Mouse (Mus musculus) lung, adult 2 months (tissue): Measurements from ENCODE around the gene Dnajc5. TPM values are rescaled to one million over a fixed set of nuclear protein-coding genes. Genes with fewer than 3 reads are reported as not detected.
A peak's percentile ranks its signal among the peaks of the same experiment; 100 is the strongest.

Experiments used
- DNase-seq: peaks from one replicate; pipeline ENCODE4 v3.0.0; 2022
- H3K4me1 ChIP-seq: fragments of 200-500 bp; 2 replicates; pipeline ENCODE4 v1.6.1; 2011; ENCODE audit warnings: low read length; ENCODE audit not compliant: control insufficient read depth, insufficient read depth
- H3K4me3 ChIP-seq: fragments of 200-500 bp; replicated peaks from 2 replicates; pipeline ENCODE3; 2011; ENCODE audit warnings: low read depth, mild to moderate bottlenecking, control low read depth, low read length; ENCODE audit errors: extremely low read depth
- CTCF ChIP-seq: fragments of 200-500 bp; IDR thresholded peaks from 2 replicates; pipeline ENCODE4 v1.5.1; 2011; ENCODE audit warnings: mild to moderate bottlenecking, low read length, control low read depth; ENCODE audit not compliant: insufficient read depth
- POLR2A ChIP-seq: fragments of 200-500 bp; IDR thresholded peaks from 2 replicates; pipeline ENCODE4 v1.6.1; 2011; ENCODE audit warnings: low read depth, mild to moderate bottlenecking, control low read depth, low read length, borderline replicate concordance; ENCODE audit errors: extremely low read depth
- WGBS: fragments of 180-500 bp; shearing (Covaris S2); methylation state at CpG from one replicate; pipeline ENCODE4 v1.1.7; 2018; 5-methylcytosine and 5-hydroxymethylcytosine counted together
- polyA plus RNA-seq: library from polyadenylated mRNA; depleted of rRNA; stranded (reverse); fragments of >200 nt; gene quantifications from 2 replicates; pipeline ENCODE4 v1.2.3, GENCODE M21; 2012

Gene Dnajc5
- polyA plus RNA-seq, 1 experiment, result 76.4 TPM

DNA sequence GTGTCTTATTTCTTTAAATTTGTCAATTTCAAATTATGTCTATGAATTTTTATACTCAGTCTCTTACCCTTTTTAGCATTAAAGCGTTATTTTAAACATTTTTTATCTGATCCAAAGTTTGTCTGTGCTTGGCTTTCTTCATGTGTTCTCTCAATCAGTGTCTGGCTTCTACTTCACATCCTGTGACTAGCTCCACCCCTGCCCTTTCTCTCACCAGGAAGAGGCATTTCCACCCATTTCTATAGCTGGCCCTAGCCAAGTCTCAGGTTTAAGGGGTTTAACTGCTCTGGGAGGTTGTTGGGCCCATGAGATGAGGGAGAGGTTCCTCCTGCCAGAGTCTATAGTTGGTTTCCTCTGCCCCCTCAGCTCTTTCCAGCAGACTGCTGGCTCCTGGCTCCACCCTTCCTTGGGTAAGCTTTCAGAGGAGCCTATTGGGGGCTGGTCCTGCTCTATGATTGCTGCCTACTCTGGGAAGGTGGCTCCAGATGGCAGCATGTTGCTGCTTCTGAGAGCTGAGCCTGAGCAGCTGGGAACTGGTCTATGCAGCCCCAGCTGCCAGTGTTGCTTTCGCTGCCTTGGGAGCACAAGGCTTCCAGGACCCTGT, 17.3 kb downstream of the Dnajc5 start:
- DNase-seq, result peak; percentile 23
- 53% methylated on average over 2 of the region's 2 CpGs for WGBS

DNA sequence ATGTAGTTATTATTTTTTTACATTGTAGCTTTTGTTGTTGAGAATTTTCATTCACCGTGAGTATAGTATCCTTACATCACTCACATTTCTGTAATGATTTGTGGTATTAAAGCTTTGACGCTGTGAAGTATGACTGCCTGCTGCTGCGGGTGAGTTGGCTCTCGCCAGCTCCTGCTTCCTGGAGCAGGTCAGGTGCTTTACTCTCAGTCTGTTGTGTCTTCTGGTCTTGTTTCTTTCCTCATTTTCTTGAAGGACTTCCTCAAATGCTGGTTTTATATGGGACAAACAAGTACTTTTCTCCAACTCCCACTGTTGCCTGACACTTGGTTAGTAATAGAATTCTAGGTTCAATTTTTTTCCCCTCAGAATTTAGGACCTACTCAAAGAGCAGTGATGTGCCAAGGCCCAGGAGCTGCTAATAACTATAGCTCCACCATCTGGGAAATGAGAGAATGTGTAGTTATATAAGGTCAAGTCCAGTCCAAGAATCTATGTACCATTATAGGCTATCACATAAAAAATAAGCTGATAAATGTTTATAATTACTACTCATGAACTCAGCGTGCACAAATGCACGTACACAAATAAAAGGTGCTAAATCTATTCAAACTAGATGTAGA, 21.6 kb downstream of the Dnajc5 start:
- no peaks in the 10 kb centered on the region; the same call in 1 of the 2 replicates for H3K4me1 ChIP-seq
- WGBS, result 60% methylated on average over 6 of the region's 6 CpGs
- TF ChIP-seq POLR2A (no peak), CTCF (no peak)

More for the DNA sequence above, 17.3 kb downstream of the Dnajc5 start:
- Histone ChIP-seq H3K4me1 (peaks cover 3% of the 10 kb centered on the region), H3K4me3 (no peak overlapping the region)
- TF ChIP-seq CTCF (no peak), POLR2A (no peak)

DNA sequence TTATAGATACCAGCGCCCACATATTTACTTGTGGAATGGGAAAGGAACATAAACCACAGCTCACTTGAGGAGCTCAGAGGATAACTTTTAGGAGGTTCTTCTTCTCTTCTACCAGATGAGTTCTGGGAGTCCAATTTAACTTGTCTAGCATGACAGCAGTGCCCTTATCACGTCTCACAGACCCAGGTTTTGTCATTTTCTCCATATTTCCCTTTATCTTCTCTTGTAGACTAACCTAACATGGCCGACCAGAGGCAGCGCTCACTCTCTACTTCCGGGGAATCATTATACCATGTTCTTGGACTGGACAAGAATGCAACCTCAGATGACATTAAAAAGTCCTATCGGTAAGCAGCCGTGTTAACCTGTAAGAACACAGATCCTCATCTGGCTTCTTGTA, 25.9 kb downstream of the Dnajc5 start:
- TF ChIP-seq POLR2A (no peak), CTCF (no peak)
- 94% methylated on average over 7 of the region's 7 CpGs for WGBS
- Histone ChIP-seq H3K4me1 (no peaks in the 10 kb centered on the region), H3K4me3 (no peak overlapping the region)
- DNase-seq, result no peak

More for the DNA sequence above, 21.6 kb downstream of the Dnajc5 start:
- DNase-seq, result no peak
- no peak overlapping the region for H3K4me3 ChIP-seq

DNA sequence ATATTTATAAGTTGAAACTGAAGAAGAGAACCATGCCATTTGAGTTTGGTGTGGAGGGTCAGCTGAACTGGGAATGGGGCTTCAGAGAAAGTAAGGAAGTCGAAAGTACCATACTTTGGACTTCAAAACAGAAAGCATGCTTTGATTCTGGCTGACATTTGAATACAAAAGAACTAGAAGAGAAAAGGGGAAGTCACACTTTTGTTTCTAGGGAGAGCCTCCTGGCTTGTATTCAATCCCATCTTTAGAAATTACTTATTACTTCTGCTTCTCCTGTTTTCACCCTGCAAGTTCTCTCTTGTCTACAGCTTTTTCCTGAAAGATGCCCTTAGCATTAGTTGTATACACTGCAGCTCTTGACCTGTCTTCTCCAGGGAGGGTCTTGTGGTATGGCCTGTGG, 27.9 kb downstream of the Dnajc5 start:
- Histone ChIP-seq H3K4me1 (no peaks in the 10 kb centered on the region), H3K4me3 (no peak overlapping the region)
- WGBS, result 52% methylated on average over 1 of the region's 1 CpGs
- TF ChIP-seq CTCF (no peak), POLR2A (no peak)
- no peak for DNase-seq

DNA sequence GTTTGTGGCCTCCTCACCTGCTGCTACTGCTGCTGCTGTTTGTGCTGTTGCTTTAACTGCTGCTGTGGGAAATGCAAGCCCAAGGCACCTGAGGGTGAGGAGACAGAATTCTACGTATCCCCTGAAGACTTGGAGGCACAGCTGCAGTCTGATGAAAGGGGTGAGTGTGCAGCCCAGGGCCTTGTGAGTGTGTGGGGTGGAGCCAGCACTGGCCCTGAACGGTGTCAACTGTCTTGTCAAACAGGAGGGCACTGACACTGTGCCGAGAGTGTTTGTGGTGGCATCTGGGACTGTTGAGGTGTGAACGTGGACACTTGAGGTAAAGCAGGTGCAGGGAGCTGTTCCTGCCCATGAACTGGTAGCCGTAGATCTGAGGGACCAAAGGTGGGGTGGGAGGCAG, 28.4 kb downstream of the Dnajc5 start:
- no peak overlapping the region for H3K4me3 ChIP-seq
- no peak for TF ChIP-seq POLR2A
- TF ChIP-seq CTCF, result no peak
- 77% methylated on average over 5 of the region's 5 CpGs for WGBS
- H3K4me1 ChIP-seq, result no peaks in the 10 kb centered on the region; the same call in 1 of the 2 replicates
- DNase-seq, result no peak

DNA sequence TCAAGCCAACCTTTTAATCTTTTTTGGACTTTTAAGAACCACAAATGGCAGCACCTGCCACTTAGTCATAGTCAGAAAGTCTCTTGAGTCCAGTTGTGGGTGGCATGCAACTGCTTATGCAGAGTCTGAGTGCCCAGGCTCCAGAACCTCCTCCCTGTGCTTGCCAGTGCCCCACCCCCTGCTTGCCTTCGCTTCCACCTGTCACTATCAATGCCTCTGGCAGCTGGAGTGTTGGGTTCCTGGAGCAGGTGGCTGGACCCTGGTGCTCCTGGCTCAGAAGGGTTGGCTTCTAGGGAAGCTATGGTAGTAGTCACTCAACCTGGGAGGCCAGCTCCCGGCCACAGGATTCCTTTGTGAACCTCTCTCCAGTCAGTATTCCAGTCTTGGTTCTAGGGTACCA, 29.9 kb downstream of the Dnajc5 start:
- Histone ChIP-seq H3K4me1 (no peaks in the 10 kb centered on the region; the same call in 1 of the 2 replicates), H3K4me3 (no peak overlapping the region)
- no peak for DNase-seq
- TF ChIP-seq CTCF (no peak), POLR2A (no peak)
- WGBS, result 95% methylated on average over 2 of the region's 2 CpGs

DNA sequence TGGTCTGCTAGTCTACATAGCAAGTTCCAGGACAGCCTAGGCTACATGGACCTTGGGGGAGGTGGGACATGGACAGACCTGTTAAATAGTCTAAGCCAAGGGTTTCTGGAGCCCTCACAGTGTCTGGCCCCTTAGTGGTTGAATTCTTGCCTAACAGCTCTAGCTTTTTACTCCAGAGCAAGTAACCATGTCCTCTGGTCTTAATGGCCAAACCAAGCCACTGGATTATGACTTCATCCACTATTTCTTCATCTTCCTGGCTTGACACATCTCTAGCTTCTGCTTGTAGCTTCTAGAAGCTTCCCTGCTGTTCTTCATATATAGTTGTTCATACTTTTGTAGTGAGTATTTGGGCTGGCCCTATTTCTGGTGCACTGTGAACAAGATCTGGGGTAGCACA, 33.5 kb downstream of the Dnajc5 start:
- TF ChIP-seq POLR2A, result no peak
- no peak for TF ChIP-seq CTCF
- H3K4me1 ChIP-seq, result no peaks in the 10 kb centered on the region; the same call in 1 of the 2 replicates
- no peak overlapping the region for H3K4me3 ChIP-seq
- DNase-seq, result no peak

DNA sequence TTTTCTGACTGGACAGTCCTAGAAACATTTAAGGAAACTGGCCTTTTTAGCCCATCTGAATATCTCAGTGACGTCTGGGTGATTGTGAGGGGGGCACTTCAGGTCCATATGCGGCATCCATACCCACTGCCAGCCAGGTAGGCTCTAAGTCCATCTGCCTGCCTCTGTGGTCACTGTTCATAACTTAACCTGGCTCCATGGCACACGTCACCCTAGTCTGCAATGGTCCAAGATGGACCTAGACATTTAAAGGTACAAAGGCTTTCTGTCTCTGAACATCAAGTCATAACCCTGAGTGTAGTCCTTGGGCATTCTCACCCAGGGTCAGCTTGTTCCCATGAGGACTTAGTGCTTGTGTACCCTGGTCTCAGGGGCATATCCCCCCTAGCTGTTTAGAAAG, 47.1 kb downstream of the Dnajc5 start:
- no peak overlapping the region for H3K4me3 ChIP-seq
- H3K4me1 ChIP-seq, result no peaks in the 10 kb centered on the region
- TF ChIP-seq POLR2A (no peak), CTCF (no peak)
- no peak for DNase-seq
- WGBS, result 84% methylated on average over 3 of the region's 3 CpGs

DNA sequence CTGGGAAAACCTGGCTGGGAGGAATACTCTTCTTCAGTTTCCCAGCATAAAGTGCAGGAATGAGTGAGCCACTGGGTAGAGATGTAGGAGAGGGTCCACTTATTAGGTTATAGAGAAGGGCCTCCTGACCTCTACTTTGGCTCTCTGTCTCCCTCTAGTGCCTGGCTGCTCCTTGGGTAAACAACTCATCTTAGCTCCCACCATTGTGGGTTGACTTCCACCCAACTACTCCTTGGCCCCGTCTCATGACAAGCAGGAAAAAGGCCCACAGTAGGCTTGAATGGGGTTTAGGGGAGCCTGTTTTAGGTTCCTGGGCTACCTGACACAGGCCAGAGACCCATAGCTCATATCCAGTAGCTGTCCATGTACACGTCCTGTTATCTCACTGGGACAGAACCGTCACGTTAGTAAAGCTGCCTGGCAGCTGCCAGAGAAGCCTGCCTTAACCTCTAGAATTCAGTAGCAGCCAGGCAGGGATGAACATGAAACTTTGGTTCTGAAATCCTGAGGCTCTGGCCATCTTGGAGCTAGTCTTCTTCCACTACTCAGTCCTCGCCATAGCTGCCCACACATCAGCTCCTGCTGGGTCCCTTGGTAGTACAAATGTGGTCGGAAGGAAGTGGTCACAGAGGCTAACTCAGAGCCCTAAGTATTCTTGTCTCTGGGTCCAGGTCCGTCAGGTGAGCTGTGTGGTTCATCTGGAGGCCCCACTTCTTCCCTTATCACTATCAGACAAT, 48.2 kb downstream of the Dnajc5 start:
- TF ChIP-seq POLR2A (no peak), CTCF (peak; percentile 61)
- H3K4me1 ChIP-seq, result no peaks in the 10 kb centered on the region
- 68% methylated on average over 7 of the region's 7 CpGs for WGBS
- no peak for DNase-seq
- no peak overlapping the region for H3K4me3 ChIP-seq
